Mouse (Mus musculus): Measurements from ENCODE around the gene Smarcd1.
"Not testable (repeated sequence)": the region's sequence is repeated elsewhere in the genome, so short reads cannot be mapped to it uniquely, and the experiment has no call there.

The Smarcd1 gene

GRCm38 (mm10) chr15:99682880-99683279 lies 19.0 kb upstream of the Smarcd1 start:
- DNase-seq (ENCODE audit: low spot score in 2 of 2), result peak in 1 of 2 experiments; percentile 37

GRCm38 (mm10) chr15:99684156-99684555 lies 17.8 kb upstream of the Smarcd1 start:
- no peak for DNase-seq (ENCODE audit: low spot score in 2 of 2)

- DNase-seq (ENCODE audit: low spot score in 2 of 2), result peak in 1 of 2 experiments; percentile 36
Measured at GRCm38 (mm10) chr15:99688712-99689111, 13.2 kb upstream of the Smarcd1 start.

- DNase-seq (ENCODE audit: low spot score in 2 of 2), result no peak
Measured at GRCm38 (mm10) chr15:99690924-99691323, 11.0 kb upstream of the Smarcd1 start.

- no peak for DNase-seq (ENCODE audit: low spot score in 2 of 2)
Measured at GRCm38 (mm10) chr15:99691976-99692375, 10.0 kb upstream of the Smarcd1 start.

DNA sequence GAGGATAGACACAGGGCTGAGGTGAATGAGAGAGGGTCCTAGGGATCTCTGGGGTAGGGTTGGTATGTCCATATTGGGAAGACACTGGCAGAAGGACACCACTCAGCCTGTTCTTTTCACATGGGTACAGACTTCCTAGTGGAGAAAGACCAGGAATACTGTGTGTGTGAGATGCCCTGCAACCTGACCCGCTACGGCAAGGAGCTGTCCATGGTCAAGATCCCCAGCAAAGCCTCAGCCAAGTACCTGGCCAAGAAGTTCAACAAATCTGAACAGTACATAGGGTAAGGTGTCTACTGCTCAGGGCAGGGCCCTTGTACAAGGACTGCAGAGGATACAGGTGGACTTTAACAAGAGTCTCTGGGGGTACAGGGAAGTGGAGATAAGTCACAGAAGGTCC lies 4.6 kb upstream of the Smarcd1 start:
- DNase-seq (ENCODE audit: low spot score in 2 of 2), result no peak

DNA sequence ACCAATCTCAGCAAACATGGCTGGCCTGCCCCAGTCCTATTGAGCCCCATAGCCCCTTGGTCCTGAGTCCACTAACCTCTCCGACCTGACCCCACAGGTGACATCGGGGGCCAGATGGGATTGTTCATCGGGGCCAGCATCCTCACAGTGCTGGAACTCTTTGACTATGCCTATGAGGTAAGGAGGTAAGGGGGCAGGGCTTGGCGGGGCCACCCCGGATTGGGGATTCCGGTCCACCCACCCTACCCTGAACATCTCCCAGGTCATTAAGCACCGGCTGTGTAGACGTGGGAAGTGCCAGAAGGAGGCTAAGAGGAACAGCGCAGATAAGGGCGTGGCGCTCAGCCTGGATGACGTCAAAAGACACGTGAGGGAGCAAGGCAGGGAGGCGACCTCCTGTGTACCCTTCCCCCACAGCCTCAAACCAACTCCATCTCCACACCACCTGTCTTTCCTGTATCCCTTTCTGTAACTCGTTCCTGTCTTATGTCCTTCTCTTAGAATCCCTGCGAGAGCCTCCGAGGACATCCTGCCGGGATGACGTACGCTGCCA lies 3.3 kb upstream of the Smarcd1 start:
- peak in 1 of 2 experiments; percentile 48 for DNase-seq (ENCODE audit: low spot score in 2 of 2)

DNA sequence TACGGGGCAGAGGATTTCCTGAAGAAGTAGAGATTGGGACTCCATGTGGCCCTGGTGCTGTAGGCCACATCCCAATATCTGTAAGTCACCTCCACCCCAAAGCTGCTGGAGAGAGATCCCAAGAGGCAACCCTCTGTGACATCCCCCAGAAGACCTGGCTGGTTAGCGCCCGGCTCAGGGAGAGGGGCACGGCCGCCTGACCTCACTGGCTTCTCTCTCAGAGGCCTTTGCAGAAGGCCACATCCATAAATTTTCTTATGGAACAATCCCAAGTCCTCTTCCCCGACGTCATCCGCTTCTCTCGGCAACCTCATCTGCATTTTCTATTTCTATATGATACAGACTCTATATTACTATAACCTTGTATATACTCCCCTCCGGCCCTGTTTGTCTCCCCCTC lies 2.2 kb upstream of the Smarcd1 start:
- no peak for DNase-seq (ENCODE audit: low spot score in 2 of 2)

DNA sequence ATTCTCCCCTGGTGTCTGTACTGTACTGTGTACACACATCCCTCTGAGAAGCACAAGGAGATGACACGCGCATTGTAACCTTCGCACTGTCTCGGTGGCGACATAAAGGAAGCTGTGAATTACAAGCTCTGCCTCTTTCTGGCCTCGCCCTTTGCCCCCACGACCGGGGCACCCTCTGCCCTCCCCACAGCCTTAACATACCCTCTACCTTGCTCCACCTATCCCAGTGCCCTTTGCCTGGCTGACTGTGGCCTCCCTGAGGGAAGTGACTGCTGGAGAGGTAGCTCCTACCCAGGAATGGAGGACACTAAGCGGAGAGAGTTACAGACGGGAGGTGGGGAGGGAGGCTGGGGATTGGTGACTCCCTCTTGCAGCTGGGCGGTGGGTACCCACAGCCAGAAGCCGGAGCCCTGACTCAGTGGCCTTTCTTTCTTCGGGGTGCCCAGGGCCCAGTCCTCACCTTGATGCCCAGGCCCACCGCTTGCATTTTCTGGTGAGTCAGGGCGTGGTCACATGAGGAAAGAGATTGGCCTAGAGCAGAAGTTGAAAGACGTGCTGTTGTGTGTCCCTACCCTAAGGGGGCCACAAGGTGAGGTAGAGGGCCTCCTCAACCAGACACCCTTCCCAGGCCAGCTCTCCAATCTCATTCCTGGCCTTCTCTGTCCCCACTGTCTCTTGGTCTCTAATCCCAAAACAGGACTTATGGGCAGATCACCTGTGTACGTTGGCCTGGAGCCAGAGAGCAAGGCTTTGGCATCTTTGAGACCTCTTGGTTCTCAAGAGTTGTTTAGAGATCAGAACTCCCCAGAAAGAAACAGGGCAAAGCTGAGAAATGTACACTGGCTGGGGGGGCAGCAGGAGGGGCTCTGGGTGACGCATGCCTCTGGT lies 1.5 kb upstream of the Smarcd1 start:
- DNase-seq (ENCODE audit: low spot score in 2 of 2), result no peak

DNA sequence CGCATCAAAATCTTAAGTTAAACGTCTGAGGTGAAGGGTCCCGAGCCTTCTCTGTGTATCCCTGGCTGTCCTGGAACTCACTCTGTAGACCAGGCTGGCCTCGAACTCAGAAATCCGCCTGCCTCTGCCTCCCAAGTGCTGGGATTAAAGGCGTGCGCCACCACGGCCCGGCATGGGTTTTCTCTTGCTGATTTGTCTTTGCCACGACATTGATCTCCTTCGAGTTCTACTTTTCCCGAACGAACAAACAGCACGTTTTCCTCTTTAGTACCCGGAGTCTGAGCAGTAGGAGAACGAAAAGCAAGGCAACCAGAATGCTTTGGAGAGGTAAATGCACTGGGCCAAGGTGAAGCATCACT lies 310 bp upstream of the Smarcd1 start:
- DNase-seq (ENCODE audit: low spot score in 2 of 2), result not testable (repeated sequence)

DNA sequence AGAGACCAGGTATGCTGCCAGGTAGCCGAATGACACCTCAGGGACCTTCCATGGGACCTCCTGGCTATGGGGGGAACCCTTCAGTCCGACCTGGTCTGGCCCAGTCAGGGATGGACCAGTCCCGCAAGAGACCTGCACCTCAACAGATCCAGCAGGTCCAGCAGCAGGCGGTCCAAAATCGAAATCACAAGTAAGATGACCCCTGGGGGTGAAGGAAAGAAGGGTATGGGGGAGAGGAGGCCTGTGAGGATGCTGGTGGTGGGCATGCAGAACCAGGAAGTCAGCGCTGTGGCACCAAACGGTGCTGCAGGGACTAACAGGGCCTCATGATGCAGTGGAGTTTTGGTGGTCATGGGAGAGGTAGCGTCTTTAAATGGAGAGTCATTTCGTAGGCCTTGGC lies 1.2 kb downstream of the Smarcd1 start:
- DNase-seq (ENCODE audit: low spot score in 2 of 2), result no peak

DNA sequence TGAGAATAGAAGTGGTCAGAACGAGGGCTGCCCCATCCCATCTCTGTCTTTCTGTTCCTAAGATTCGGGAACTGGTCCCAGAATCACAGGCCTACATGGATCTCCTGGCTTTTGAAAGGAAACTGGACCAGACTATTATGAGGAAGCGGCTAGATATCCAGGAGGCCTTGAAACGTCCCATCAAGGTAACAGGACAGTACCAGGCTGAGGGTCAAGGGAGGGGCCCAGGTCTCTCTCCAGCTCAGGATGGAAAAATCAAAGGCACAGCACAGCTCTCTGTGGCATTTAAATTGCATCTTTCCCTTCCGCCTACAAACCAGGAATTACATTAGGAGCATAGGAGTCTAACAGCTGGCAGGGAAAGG lies 1.7 kb downstream of the Smarcd1 start:
- DNase-seq (ENCODE audit: low spot score in 2 of 2), result no peak

GRCm38 (mm10) chr15:99704041-99704681 lies 2.2 kb downstream of the Smarcd1 start:
- no peak for DNase-seq (ENCODE audit: low spot score in 2 of 2)

DNA sequence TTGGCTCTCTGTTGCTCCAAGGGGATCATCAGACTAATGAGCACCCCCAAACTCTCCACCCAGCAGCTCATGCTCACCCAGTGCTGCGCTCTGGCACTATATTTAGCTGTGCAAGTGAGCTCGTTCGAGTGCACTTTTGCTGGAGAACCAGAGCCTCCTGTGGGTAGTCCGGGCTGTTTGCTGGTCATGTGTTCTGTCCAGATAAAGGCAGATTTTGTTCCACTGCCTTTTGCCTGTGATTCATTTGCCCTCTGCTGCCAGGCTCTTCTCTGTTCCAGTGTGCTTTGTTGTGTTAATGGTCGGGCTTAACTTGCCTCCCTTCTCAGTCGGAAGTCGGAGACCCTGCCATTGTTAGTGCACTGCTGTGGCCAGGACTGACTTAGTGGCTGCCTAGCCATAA lies 3.0 kb downstream of the Smarcd1 start:
- DNase-seq (ENCODE audit: low spot score in 2 of 2), result no peak

- peak; percentile 58 to 67 for DNase-seq (ENCODE audit: low spot score in 2 of 2)
Measured at GRCm38 (mm10) chr15:99705440-99706048, 3.6 kb downstream of the Smarcd1 start, which contains the start of gene Gm17349. TSS of gene Gm17349 (minus strand) at chr15:99705490.

DNA sequence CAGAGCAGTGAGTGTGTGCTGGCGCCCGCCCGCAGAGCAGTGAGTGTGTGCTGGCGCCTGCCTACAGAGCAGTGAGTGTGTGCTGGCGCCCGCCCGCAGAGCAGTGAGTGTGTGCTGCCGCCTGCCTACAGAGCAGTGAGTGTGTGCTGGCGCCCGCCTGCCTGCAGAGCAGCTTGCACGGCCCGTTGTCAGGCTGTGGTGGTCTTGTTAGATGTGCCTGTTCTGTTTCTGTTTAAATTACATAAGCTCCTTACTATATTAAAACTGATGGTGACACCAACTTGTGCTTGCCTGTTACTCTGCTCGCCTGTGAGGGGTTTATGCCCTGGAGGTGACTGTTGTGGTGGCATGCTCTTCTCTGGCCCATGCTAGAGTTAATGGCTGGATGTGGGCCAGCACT lies 6.2 kb downstream of the Smarcd1 start:
- no peak for DNase-seq (ENCODE audit: low spot score in 2 of 2)

DNA sequence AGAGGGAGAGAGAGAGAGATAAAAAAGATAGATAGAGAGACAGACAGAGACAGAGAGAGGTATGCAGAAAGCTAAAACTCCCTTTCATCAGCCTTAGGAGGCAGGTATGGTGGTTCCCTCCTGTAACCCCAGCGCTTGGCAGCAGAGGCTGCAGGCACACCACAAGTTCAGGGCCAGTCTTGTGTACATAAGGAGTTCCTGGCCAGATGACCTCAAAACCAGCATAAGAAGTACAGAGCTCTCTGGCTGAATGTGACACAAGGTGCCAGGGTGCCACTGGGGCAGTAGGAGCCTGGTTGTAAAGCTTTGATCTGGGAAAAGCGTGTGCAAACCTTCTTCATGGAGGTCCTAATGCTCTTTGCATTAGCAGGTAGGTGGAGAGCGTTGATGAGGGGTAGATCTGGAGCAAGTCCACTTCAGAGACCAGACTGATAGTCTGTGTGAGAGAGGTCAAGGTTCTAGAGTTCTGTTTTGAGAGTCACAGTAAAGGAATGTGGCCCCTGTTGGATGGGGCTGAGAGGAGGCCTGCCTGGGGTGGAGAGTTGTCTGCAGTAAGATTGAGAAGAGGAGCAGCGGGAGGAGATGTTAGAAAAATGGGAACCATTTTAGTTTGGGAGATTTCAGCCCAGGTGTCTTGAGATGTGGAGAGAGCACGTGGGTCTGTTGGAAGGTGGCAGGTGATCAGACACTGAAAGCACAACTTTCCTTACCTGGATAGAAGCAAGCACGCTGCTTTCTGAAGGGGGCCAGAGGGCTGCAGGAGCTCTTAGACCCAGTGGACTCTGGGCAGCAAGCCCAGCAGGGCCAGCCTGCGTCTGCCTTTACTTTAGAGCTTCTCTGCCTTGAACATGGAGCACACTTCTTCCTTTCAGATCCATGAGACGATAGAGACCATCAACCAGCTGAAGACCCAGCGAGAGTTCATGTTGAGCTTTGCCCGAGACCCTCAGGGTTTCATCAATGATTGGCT lies 8.6 kb downstream of the Smarcd1 start:
- no peak for DNase-seq (ENCODE audit: low spot score in 2 of 2)

GRCm38 (mm10) chr15:99711491-99711890 lies 9.6 kb downstream of the Smarcd1 start:
- no peak for DNase-seq (ENCODE audit: low spot score in 2 of 2)

DNA sequence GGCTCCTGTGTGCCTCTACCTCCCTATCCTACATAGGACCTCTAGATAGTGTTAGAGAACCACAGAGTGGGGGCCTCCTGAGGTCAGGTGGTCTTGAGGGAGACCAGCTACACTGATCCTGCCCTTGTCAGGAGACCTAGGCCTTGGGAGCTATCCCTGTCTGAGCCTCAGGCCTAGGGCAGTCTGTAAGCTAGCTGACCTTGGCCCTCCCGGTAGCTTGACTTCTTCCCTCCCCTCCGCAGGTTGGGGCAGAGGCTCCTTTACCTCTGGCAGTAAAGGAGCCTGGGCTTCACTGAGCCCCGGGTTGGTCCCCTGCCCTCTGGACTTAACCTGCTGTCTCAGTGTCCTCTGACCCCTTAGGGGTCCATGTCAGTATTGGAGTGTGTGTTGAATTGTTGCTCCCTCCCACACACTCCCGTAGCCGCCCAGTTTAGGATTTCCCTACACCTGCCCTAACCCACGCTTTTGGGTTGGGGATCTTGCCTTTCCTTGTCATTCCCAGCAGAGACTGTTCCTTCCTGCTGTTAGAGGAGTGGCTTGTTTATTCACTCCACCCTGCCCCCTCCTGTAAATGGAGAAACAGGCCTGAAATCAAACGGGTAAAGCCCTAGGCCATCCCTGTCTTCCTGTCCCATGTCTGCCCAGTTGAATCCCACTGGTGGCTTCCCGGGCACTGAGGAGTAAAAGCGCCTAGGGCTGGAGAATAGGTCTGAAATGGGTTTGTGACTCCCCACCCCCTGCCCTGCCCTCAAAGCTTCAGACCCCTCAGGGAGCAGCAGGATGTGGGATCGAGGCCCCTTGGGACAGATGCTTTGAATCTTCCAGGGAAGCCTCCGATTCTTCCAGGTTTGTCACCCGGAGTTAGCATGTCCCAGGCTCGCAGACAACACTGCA lies 11.0 kb downstream of the Smarcd1 start:
- DNase-seq (ENCODE audit: low spot score in 2 of 2), result no peak

DNA sequence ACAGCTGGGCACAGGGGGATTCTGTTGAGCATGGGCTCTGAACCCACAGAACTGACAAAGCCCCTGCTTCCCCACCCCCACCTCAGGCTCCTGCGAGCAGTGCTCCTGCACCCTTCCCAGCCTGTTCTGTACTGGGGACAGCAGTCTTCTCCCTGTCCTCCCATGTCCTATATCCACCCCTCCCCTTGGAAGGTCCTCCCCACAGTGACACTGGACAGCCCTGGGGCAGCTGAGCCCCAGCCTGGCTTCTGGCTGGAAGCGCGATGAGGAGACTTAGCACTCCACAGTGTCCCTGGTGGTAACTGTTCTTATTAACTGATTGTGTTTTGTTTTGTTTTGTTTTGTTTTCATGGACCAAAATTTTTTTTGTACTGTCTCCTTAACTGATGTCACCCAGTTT lies 11.6 kb downstream of the Smarcd1 start:
- DNase-seq (ENCODE audit: low spot score in 2 of 2), result no peak
